Mouse (Mus musculus) lung, postnatal 4 days (tissue): ENCODE measurements around the gene Plac1.

Experiments used
- DNase-seq, 2 experiments: peaks; one replicate each; pipeline ENCODE4 v3.0.0; 2021

Gene Plac1

GRCm38 (mm10) chrX:53041006-53041405 lies 198.9 kb downstream of the Plac1 start:
- DNase-seq: no peak

GRCm38 (mm10) chrX:53040138-53040537 lies 199.8 kb downstream of the Plac1 start:
- DNase-seq: no peak

GRCm38 (mm10) chrX:53039651-53040050 lies 200.3 kb downstream of the Plac1 start:
- no peak for DNase-seq

- no peak for DNase-seq
Observed at GRCm38 (mm10) chrX:53038194-53038593, 201.7 kb downstream of the Plac1 start.

- no peak for DNase-seq
Observed at GRCm38 (mm10) chrX:53029559-53029958, 210.4 kb downstream of the Plac1 start.

- peak in 1 of 2 experiments; percentile 24 for DNase-seq
Observed at GRCm38 (mm10) chrX:53025471-53026223, 214.3 kb downstream of the Plac1 start.

GRCm38 (mm10) chrX:53024268-53024667 lies 215.6 kb downstream of the Plac1 start:
- DNase-seq: peak in 1 of 2 experiments; percentile 33

GRCm38 (mm10) chrX:53023021-53023420 lies 216.9 kb downstream of the Plac1 start:
- DNase-seq: no peak
